Mouse (Mus musculus) stomach, postnatal 0 days (tissue): Measurements from ENCODE around the gene Foxe1. TPM values are rescaled to one million over a fixed set of nuclear protein-coding genes. Genes with fewer than 3 reads are reported as not detected.

Experiments used
- ATAC-seq: fragments of 200-750 bp; cut with Nextera tagmentation; 2 replicates; pipeline ENCODE4 v1.8.0; 2017; ENCODE audit not compliant: low FRiP score, low TSS enrichment
- DNase-seq: peaks from one replicate; pipeline ENCODE4 v3.0.0-alpha.2; 2016; ENCODE audit warnings: low spot score
- H3K27ac ChIP-seq: fragments of 300-500 bp; sonication (generic); replicated peaks from 2 replicates; pipeline ENCODE4 v1.5.1; 2014; ENCODE audit warnings: mild to moderate bottlenecking, control low read depth
- H3K27me3 ChIP-seq: fragments of 300-500 bp; sonication (generic); 2 replicates; pipeline ENCODE4 v1.6.1; 2014; ENCODE audit warnings: low read length; ENCODE audit not compliant: control insufficient read depth, insufficient read depth
- H3K36me3 ChIP-seq: fragments of 300-500 bp; sonication (generic); 2 replicates; pipeline ENCODE4 v1.6.1; 2014; ENCODE audit warnings: low read length, mixed read lengths; ENCODE audit not compliant: control insufficient read depth, insufficient read depth
- H3K4me1 ChIP-seq: fragments of 300-500 bp; sonication (generic); replicated peaks from 2 replicates; pipeline ENCODE4 v1.6.1; 2014; ENCODE audit warnings: antibody characterized with exemption; ENCODE audit not compliant: control insufficient read depth, insufficient read depth
- H3K4me2 ChIP-seq: fragments of 300-500 bp; sonication (generic); replicated peaks from 2 replicates; pipeline ENCODE4 v1.6.1; 2014; ENCODE audit warnings: low read depth, mild to moderate bottlenecking, control low read depth, moderate library complexity
- H3K4me3 ChIP-seq: fragments of 300-500 bp; sonication (generic); 2 replicates; pipeline ENCODE4 v1.5.1; 2014; ENCODE audit warnings: low read depth, low read length, control low read depth
- H3K9ac ChIP-seq: fragments of 300-500 bp; sonication (generic); 2 replicates; pipeline ENCODE4 v1.6.1; 2014; ENCODE audit warnings: mild to moderate bottlenecking, low read length, control low read depth, mixed read lengths
- H3K9me3 ChIP-seq: fragments of 300-500 bp; sonication (generic); 2 replicates; pipeline ENCODE4 v1.6.1; 2016; ENCODE audit warnings: low read length; ENCODE audit not compliant: control insufficient read depth
- CTCF ChIP-seq: IDR thresholded peaks from 2 replicates; pipeline ENCODE4 v1.5.1; 2016; ENCODE audit warnings: antibody characterized with exemption, low read depth, mild to moderate bottlenecking, moderate library complexity
- EP300 ChIP-seq: optimal IDR thresholded peaks from 2 replicates; pipeline ENCODE3; 2016; ENCODE audit warnings: antibody characterized with exemption
- WGBS: fragments of 180-500 bp; shearing (Covaris S2); extraction: QIAGEN DNeasy Blood & Tissue Kit; methylation state at CpG from one replicate; pipeline ENCODE4 v1.1.7; 2014; 5-methylcytosine and 5-hydroxymethylcytosine counted together
- polyA plus RNA-seq: library from polyadenylated mRNA; unstranded; fragments of >200 nt; fragmentation: Nextera tagmentation; extraction: Ambion mirVana; gene quantifications from 2 replicates; pipeline ENCODE4 v1.2.1, GENCODE M21; 2015

Gene Foxe1
- polyA plus RNA-seq, 1 experiment from 2014 or later, result 0.78 TPM

- H3K9me3 ChIP-seq, result no peaks in the 10 kb centered on the region
- ATAC-seq (no peak), DNase-seq (no peak)
- no peak overlapping the region for H3K4me2 ChIP-seq
- no peaks in the 10 kb centered on the region for H3K4me1 ChIP-seq
- TF ChIP-seq EP300 (no peak), CTCF (no peak)
- H3K9ac ChIP-seq, result no peak overlapping the region
- peaks cover 34% of the 10 kb centered on the region; the same call in 1 of the 2 replicates for H3K27me3 ChIP-seq
- H3K36me3 ChIP-seq, result no peaks in the 10 kb centered on the region
- WGBS, result 22% methylated on average over 10 of the region's 10 CpGs
- no peak overlapping the region for H3K27ac ChIP-seq
- no peak overlapping the region for H3K4me3 ChIP-seq
Observed at GRCm38 (mm10) chr4:46339026-46339425, 4.4 kb upstream of the Foxe1 start.

GRCm38 (mm10) chr4:46339584-46339983 is 3.8 kb upstream of the Foxe1 start:
- ATAC-seq, result no peak
- Histone ChIP-seq H3K36me3 (no peaks in the 10 kb centered on the region), H3K27ac (no peak overlapping the region), H3K4me1 (no peaks in the 10 kb centered on the region), H3K9me3 (no peaks in the 10 kb centered on the region), H3K27me3 (peaks cover 36% of the 10 kb centered on the region; the same call in 1 of the 2 replicates), H3K4me2 (no peak overlapping the region), H3K9ac (no peak overlapping the region), H3K4me3 (no peak overlapping the region)
- TF ChIP-seq EP300, result no peak
- TF ChIP-seq CTCF, result no peak
- 3% methylated on average over 26 of the region's 26 CpGs for WGBS
- no peak for DNase-seq

- no peaks in the 10 kb centered on the region for H3K9me3 ChIP-seq
- WGBS, result 20% methylated on average over 22 of the region's 22 CpGs
- H3K4me1 ChIP-seq, result no peaks in the 10 kb centered on the region
- no peak overlapping the region for H3K9ac ChIP-seq
- no peak overlapping the region for H3K4me2 ChIP-seq
- H3K27me3 ChIP-seq, result peaks cover 49% of the 10 kb centered on the region; the same call in 1 of the 2 replicates
- no peak for DNase-seq
- no peak overlapping the region for H3K27ac ChIP-seq
- H3K4me3 ChIP-seq, result no peak overlapping the region
- H3K36me3 ChIP-seq, result no peaks in the 10 kb centered on the region
- TF ChIP-seq EP300, result no peak
- TF ChIP-seq CTCF, result no peak
- no peak for ATAC-seq
Observed at GRCm38 (mm10) chr4:46341831-46342680, 1.4 kb upstream of the Foxe1 start.

GRCm38 (mm10) chr4:46342711-46343286 is 610 bp upstream of the Foxe1 start:
- Histone ChIP-seq H3K4me2 (peak overlapping the region; percentile 6; the same call in 1 of the 2 replicates), H3K27ac (no peak overlapping the region), H3K4me3 (peak overlapping the region; percentile 46), H3K4me1 (no peaks in the 10 kb centered on the region), H3K9ac (no peak overlapping the region), H3K27me3 (peaks cover 50% of the 10 kb centered on the region; the same call in 1 of the 2 replicates), H3K9me3 (no peaks in the 10 kb centered on the region), H3K36me3 (no peaks in the 10 kb centered on the region)
- no peak for ATAC-seq
- TF ChIP-seq EP300 (no peak), CTCF (peak; percentile 29; the same call in 1 of the 2 replicates)
- WGBS, result 2% methylated on average over 28 of the region's 28 CpGs
- DNase-seq, result no peak

GRCm38 (mm10) chr4:46344288-46344687 is 879 bp downstream of the Foxe1 start:
- Histone ChIP-seq H3K27me3 (peaks cover 48% of the 10 kb centered on the region; the same call in 1 of the 2 replicates), H3K9ac (peak overlapping the region; percentile 23; the same call in 1 of the 2 replicates), H3K36me3 (no peaks in the 10 kb centered on the region), H3K27ac (no peak overlapping the region), H3K4me3 (peak overlapping the region; percentile 46), H3K4me2 (peak overlapping the region; percentile 58), H3K9me3 (no peaks in the 10 kb centered on the region), H3K4me1 (no peaks in the 10 kb centered on the region)
- DNase-seq (no peak), ATAC-seq (no peak)
- WGBS, result 1% methylated on average over 46 of the region's 51 CpGs
- no peak for TF ChIP-seq EP300
- TF ChIP-seq CTCF, result peak; percentile 12; the same call in 1 of the 2 replicates
